In the genomic region with DNA sequence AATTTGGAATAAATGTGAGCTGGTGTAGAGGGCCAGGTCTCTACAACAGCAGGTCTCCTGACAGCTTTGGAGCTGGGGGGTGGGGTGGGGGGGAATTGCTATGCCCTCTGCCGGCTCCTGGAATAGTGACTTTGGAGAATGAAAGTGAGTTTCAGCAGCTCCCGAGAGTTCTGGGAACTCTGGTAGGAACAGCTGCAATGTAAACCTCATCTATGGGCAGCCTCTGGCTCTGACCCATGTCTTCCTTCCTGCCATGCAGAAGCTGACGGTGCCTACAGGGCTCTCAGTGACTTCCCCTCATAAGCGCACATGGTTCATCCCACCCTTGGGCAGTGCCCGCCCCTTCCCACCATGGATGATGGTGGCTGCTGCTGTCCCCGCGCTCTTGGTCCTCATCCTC, we compare ENCODE assay signal across 22 mouse cellular contexts. TPM values are rescaled to one million over a fixed set of nuclear protein-coding genes. Genes with fewer than 3 reads are reported as not detected.
"Had no signal": no experiment of that assay in that cellular context is flagged by ENCODE, and none has a peak within 500 bp of the region (broad histone marks: within the 10 kb centered on the region; RNA-seq: fewer than 3 reads in every experiment).

No protein-coding gene starts in this region.

- H3K27me3 ChIP-seq: midbrain, embryonic 13.5 days; midbrain, embryonic 15.5 days; neural tube, embryonic 13.5 days; neural tube, embryonic 15.5 days had no signal

- H3K36me3 ChIP-seq: liver, embryonic 15.5 days had no signal

- H3K9me3 ChIP-seq: liver, embryonic 15.5 days; lung, embryonic 15.5 days; midbrain, embryonic 13.5 days; midbrain, embryonic 15.5 days; neural tube, embryonic 13.5 days; neural tube, embryonic 15.5 days had no signal

- ATAC-seq: liver, postnatal 0 days; lung, postnatal 0 days; midbrain, embryonic 13.5 days; midbrain, embryonic 15.5 days had no signal

- H3K4me3 ChIP-seq: liver, embryonic 15.5 days; lung, embryonic 15.5 days; midbrain, embryonic 13.5 days; midbrain, embryonic 15.5 days; neural tube, embryonic 13.5 days; neural tube, embryonic 15.5 days had no signal

- H3K4me2 ChIP-seq: liver, embryonic 15.5 days; lung, embryonic 15.5 days; midbrain, embryonic 11.5 days; midbrain, embryonic 13.5 days; midbrain, embryonic 15.5 days; neural tube, embryonic 13.5 days; neural tube, embryonic 15.5 days had no signal

- H3K27ac ChIP-seq: liver, embryonic 15.5 days; lung, embryonic 15.5 days; macrophage; midbrain, embryonic 13.5 days; midbrain, embryonic 15.5 days; neural tube, embryonic 13.5 days; neural tube, embryonic 15.5 days had no signal

- H3K9ac ChIP-seq: liver, embryonic 15.5 days; liver, postnatal 0 days; lung, embryonic 15.5 days; midbrain, embryonic 13.5 days; midbrain, embryonic 15.5 days; neural tube, embryonic 13.5 days; neural tube, embryonic 15.5 days had no signal

- DNase-seq: liver, postnatal 0 days; lung, adult 2 months; lung, postnatal 14 days; lung, postnatal 36 days; retina, postnatal 1 day; right cerebral cortex, postnatal 14 days; right cerebral cortex, postnatal 4 days; spleen, adult 18-20 months; thymus, adult 2 months; thymus, postnatal 25 days; thymus, postnatal 4 days had no signal

RNA-seq across cellular contexts. Expression of gene Slc4a3, which starts 9.6 kb away (rescaled TPM):
- total RNA-seq: monocyte, adult 5-6 weeks had no signal

RNA-seq across cellular contexts. Expression of gene Inha, which starts 48.8 kb away (rescaled TPM):
- total RNA-seq: megakaryocyte progenitor cell, adult 5-6 weeks; monocyte, adult 5-6 weeks had no signal
- polyA plus RNA-seq: macrophage had no signal

RNA-seq across cellular contexts. Expression of gene Obsl1, which starts 49.4 kb away (rescaled TPM):
- total RNA-seq: monocyte, adult 5-6 weeks had no signal
- polyA plus RNA-seq: macrophage had no signal
